Mouse (Mus musculus) lung, embryonic 14.5 days (tissue): Measurements from ENCODE around the gene Fancd2. TPM values are rescaled to one million over a fixed set of nuclear protein-coding genes. Genes with fewer than 3 reads are reported as not detected.

ENCODE experiments used
- ATAC-seq: fragments of 200-750 bp; cut with Nextera tagmentation; 2 replicates; pipeline ENCODE4 v1.8.0; 2017; ENCODE audit warnings: mild to moderate bottlenecking, moderate TSS enrichment, moderate library complexity; ENCODE audit not compliant: insufficient read depth
- DNase-seq: peaks from one replicate; pipeline ENCODE4 v3.0.0-alpha.2; 2015
- H3K27ac ChIP-seq: fragments of 300-500 bp; sonication (generic); 2 replicates; pipeline ENCODE4 v1.5.1; 2014; ENCODE audit warnings: low read depth, mild to moderate bottlenecking, moderate library complexity
- H3K27me3 ChIP-seq: fragments of 300-500 bp; sonication (generic); 2 replicates; pipeline ENCODE4 v1.6.1; 2014; ENCODE audit warnings: low read length, control low read depth; ENCODE audit not compliant: insufficient read depth
- H3K36me3 ChIP-seq: fragments of 300-500 bp; sonication (generic); 2 replicates; pipeline ENCODE4 v1.6.1; 2014; ENCODE audit warnings: control low read depth; ENCODE audit not compliant: insufficient read depth
- H3K4me1 ChIP-seq: fragments of 300-500 bp; sonication (generic); 2 replicates; pipeline ENCODE4 v1.6.1; 2014; ENCODE audit warnings: antibody characterized with exemption, control low read depth; ENCODE audit not compliant: insufficient read depth
- H3K4me2 ChIP-seq: fragments of 300-500 bp; sonication (generic); 2 replicates; pipeline ENCODE4 v1.6.1; 2014; ENCODE audit warnings: mild to moderate bottlenecking
- H3K4me3 ChIP-seq: fragments of 300-500 bp; sonication (generic); 2 replicates; pipeline ENCODE4 v1.5.1; 2014; ENCODE audit warnings: low read depth, low read length
- H3K9ac ChIP-seq: fragments of 300-500 bp; sonication (generic); 2 replicates; pipeline ENCODE4 v1.6.1; 2014
- H3K9me3 ChIP-seq: fragments of 300-500 bp; sonication (generic); 2 replicates; pipeline ENCODE4 v1.6.1; 2016; ENCODE audit warnings: low read depth, low read length, control low read depth
- CTCF ChIP-seq: IDR thresholded peaks from 2 replicates; pipeline ENCODE4 v1.5.1; 2016; ENCODE audit warnings: antibody characterized with exemption, low read depth
- WGBS: fragments of 180-500 bp; shearing (Covaris S2); extraction: QIAGEN DNeasy Blood & Tissue Kit; methylation state at CpG from one replicate; pipeline ENCODE4 v1.1.7; 2014; 5-methylcytosine and 5-hydroxymethylcytosine counted together
- polyA plus RNA-seq: library from polyadenylated mRNA; unstranded; fragments of >200 nt; fragmentation: Nextera tagmentation; extraction: Ambion mirVana; gene quantifications from 2 replicates; pipeline ENCODE4 v1.2.1, GENCODE M21; 2014

The Fancd2 gene
- 15.4 and 15.7 TPM in 2 replicates for polyA plus RNA-seq

GRCm38 (mm10) chr6:113530932-113531839 lies at the start of gene Fancd2, which contains the start of gene Emc3:
Gene Fancd2, plus strand, starts transcription at chr6:113531682.
Gene Emc3, minus strand, starts transcription at chr6:113531652.
- H3K4me3 ChIP-seq, result peak within 1 kb of the TSS; percentile 91
- ATAC-seq, result peak; percentile 95
- under 1% methylated on average over 47 of the region's 47 CpGs for WGBS
- peak within 1 kb of the TSS; percentile 85 for H3K9ac ChIP-seq
- DNase-seq, result peak; percentile 97
- H3K36me3 ChIP-seq, result peaks cover 9% of the 10 kb centered on the region
- H3K27ac ChIP-seq, result peak within 1 kb of the TSS; percentile 69
- no peaks in the 10 kb centered on the region; the same call in 1 of the 2 replicates for H3K4me1 ChIP-seq
- H3K4me2 ChIP-seq, result peak within 1 kb of the TSS; percentile 89
- no peaks in the 10 kb centered on the region for H3K27me3 ChIP-seq
- no peak for TF ChIP-seq CTCF
- no peaks in the 10 kb centered on the region for H3K9me3 ChIP-seq

- H3K4me1 ChIP-seq, result no peaks in the 10 kb centered on the region
- TF ChIP-seq CTCF, result no peak
- H3K27me3 ChIP-seq, result peaks cover 22% of the 10 kb centered on the region
- no peaks in the 10 kb centered on the region for H3K9me3 ChIP-seq
- H3K4me2 ChIP-seq, result peak overlapping the region; percentile 77
- DNase-seq, result peak; percentile 44
- peak; percentile 44 for ATAC-seq
- H3K9ac ChIP-seq, result peak overlapping the region; percentile 62
- 3% methylated on average over 65 of the region's 65 CpGs for whole genome bisulfite sequencing
- peak overlapping the region; percentile 81 for H3K27ac ChIP-seq
- H3K36me3 ChIP-seq, result no peaks in the 10 kb centered on the region
- H3K4me3 ChIP-seq, result peak overlapping the region; percentile 46
These were observed 48.9 kb upstream of the Fancd2 start for GRCm38 (mm10) chr6:113482477-113483099.

DNA sequence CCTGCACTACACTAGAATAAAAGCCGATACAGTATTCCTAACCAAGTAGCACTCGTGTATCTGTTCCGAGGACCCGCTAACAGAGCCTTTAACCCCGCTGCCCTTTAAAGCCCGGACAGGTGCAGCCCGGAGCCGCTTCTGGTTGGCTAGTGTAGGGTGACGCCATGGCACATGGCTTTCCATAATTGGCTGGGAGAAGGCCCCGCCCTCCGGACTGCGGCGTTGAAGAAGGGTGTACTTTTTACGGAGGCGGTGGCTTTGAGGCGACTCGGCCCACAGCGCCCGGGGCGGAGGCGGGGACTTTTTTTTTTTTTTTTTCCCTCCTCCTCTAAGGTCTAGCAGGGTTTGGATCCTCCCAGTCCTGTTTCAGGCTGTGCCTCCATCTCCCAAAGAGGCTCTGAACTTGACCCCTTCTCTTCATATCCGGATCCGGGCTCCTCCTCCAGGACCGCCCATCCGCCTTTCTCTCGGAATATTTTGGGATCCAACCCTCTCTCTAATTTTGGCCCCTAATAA lies 48.3 kb upstream of the Fancd2 start, which contains the start of gene Creld1:
Creld1 (plus strand) TSS at position 198 of the 516 bp plus-strand sequence.
- H3K9ac ChIP-seq, result peak within 1 kb of the TSS; percentile 62
- H3K4me1 ChIP-seq, result no peaks in the 10 kb centered on the region
- DNase-seq (peak; percentile 96), ATAC-seq (peak; percentile 96)
- H3K27ac ChIP-seq, result peak within 1 kb of the TSS; percentile 81
- no peak for TF ChIP-seq CTCF
- no peaks in the 10 kb centered on the region for H3K9me3 ChIP-seq
- H3K4me3 ChIP-seq, result peak within 1 kb of the TSS; percentile 46
- 0% methylated on average over 26 of the region's 26 CpGs for WGBS
- H3K27me3 ChIP-seq, result peaks cover 22% of the 10 kb centered on the region
- H3K36me3 ChIP-seq, result no peaks in the 10 kb centered on the region
- peak within 1 kb of the TSS; percentile 77 for H3K4me2 ChIP-seq

- Histone ChIP-seq H3K4me2 (peak overlapping the region; percentile 77), H3K4me3 (peak overlapping the region; percentile 46), H3K36me3 (0 out of 2 replicates have a peak, but pooled peaks cover 2% of the 10 kb centered on the region), H3K4me1 (no peaks in the 10 kb centered on the region), H3K27ac (peak overlapping the region; percentile 81), H3K27me3 (peaks cover 22% of the 10 kb centered on the region), H3K9ac (peak overlapping the region; percentile 62), H3K9me3 (no peaks in the 10 kb centered on the region)
- DNase-seq, result peak; percentile 40
- no peak for TF ChIP-seq CTCF
- 9% methylated on average over 10 of the region's 10 CpGs for WGBS
- ATAC-seq, result peak; percentile 54; the same call in 1 of the 2 replicates
These were observed 47.8 kb upstream of the Fancd2 start for GRCm38 (mm10) chr6:113483729-113484128.

DNA sequence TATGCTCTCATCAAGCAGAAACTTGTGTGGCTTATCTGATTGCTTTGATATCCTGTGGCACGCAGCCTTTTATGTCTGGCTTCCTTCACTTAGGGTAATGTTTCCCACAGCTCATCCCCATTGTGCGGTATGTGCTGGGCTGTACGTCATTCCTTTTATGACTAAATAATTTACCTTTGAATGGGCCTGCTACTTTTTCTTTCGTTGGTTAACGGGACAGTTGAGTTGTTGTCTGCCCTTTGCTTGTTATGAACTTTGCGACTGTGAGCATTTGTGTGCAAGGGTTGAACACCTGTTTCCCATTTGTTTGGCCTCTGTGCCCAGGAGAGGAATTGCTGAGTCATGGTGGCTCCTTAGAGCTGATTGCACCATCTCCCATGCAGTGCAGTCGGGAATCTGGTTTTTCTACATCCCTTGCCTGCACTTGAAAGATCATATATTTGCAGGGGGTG lies 44.3 kb upstream of the Fancd2 start:
- 0 out of 2 replicates have a peak, but pooled peaks cover 3% of the 10 kb centered on the region for H3K36me3 ChIP-seq
- WGBS, result 47% methylated on average over 7 of the region's 7 CpGs
- DNase-seq (peak; percentile 52), ATAC-seq (no peak)
- H3K9me3 ChIP-seq, result no peaks in the 10 kb centered on the region
- H3K4me3 ChIP-seq, result no peak overlapping the region
- H3K4me1 ChIP-seq, result no peaks in the 10 kb centered on the region
- H3K27me3 ChIP-seq, result peaks cover 8% of the 10 kb centered on the region
- no peak overlapping the region for H3K27ac ChIP-seq
- H3K4me2 ChIP-seq, result no peak overlapping the region
- no peak for TF ChIP-seq CTCF
- no peak overlapping the region for H3K9ac ChIP-seq

DNA sequence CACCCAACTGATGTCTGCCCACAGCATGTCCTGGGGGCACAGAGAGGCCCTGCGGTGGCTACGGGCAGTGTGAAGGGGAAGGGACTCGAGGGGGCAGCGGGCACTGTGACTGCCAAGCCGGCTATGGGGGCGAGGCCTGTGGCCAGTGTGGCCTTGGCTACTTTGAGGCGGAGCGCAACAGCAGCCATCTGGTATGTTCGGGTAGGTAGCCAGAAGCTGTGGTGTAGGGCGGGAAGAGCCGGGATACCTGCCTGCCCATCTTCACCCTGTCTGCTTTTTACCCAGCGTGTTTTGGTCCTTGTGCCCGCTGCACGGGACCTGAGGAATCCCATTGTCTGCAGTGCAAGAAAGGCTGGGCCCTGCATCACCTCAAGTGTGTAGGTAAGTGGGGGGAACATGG lies 42.1 kb upstream of the Fancd2 start:
- Histone ChIP-seq H3K4me1 (no peaks in the 10 kb centered on the region), H3K27ac (no peak overlapping the region), H3K36me3 (0 out of 2 replicates have a peak, but pooled peaks cover 3% of the 10 kb centered on the region), H3K9me3 (no peaks in the 10 kb centered on the region), H3K4me3 (no peak overlapping the region), H3K4me2 (no peak overlapping the region), H3K27me3 (0 out of 2 replicates have a peak, but pooled peaks cover 2% of the 10 kb centered on the region), H3K9ac (no peak overlapping the region)
- DNase-seq (no peak), ATAC-seq (no peak)
- TF ChIP-seq CTCF, result no peak
- 89% methylated on average over 14 of the region's 14 CpGs for WGBS
